Comparison of ENCODE assay signal across 17 mouse cellular contexts in the genomic region with DNA sequence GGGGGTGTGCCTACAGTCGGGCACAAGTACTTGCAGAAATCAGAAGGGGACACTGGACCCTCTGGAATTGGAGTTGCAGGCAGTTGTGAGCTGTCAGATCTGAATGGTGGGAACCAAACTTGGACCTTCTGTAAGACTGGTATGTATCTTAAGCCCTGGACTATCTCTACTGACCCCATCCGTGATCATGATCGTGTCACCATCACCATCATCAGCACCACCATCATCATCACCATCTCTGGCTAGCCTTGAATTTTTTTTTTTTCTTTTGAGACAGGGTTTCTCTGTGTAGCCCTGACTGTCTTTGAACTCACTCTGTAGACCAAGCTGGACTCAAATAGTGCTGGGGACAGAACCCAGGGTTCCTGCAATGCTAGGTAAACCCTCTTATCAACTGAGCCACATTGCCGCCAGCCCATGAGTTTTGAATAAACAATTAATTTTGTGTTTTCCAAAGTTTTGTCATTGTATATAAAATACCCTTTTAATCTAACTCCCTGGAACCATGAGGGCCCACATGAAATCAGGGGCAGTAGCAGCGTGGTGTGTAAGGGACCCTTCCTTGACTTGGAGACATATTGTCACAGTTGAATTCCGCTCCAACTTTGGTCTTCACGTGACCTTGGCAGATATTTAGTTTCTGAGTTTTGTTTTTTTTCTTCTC. TPM values are rescaled to one million over a fixed set of nuclear protein-coding genes. Genes with fewer than 3 reads are reported as not detected.
A peak's percentile ranks its signal among the peaks of the same experiment; 100 is the strongest.
DNase-seq lines count a peak whose midpoint lies in the region; ATAC-seq and TF ChIP-seq lines count a peak whose summit lies in the region.
"Had no signal": no experiment of that assay in that cellular context is flagged by ENCODE, and none has a peak within 500 bp of the region (broad histone marks: within the 10 kb centered on the region; RNA-seq: fewer than 3 reads in every experiment).

No protein-coding gene starts in this region.

- peak overlapping the region; percentile 67; the same call in 1 of the 2 replicates for H3K27ac ChIP-seq in heart, embryonic 10.5 days
- peak overlapping the region; percentile 40; the same call in 1 of the 2 replicates for H3K27ac ChIP-seq in kidney, embryonic 16.5 days (ENCODE audit: low read length)
- peak overlapping the region; percentile 71 for H3K27ac ChIP-seq in bone marrow, adult 2 months (ENCODE audit: control insufficient read depth, insufficient read depth, low read depth, low read length, poor library complexity)
- H3K27ac ChIP-seq in liver, embryonic 14.5 days: peak overlapping the region; percentile 95
- no peak overlapping the region for H3K27ac ChIP-seq in neural tube, embryonic 15.5 days (replicated peaks)

- peak; percentile 54; the same call in 1 of the 2 replicates for TF ChIP-seq EP300 in liver, embryonic 14.5 days (IDR thresholded peaks at IDR 0.05; ENCODE audit: low read depth)

- H3K9me3 ChIP-seq in heart, embryonic 10.5 days: no peaks in the 10 kb centered on the region
- no peaks in the 10 kb centered on the region for H3K9me3 ChIP-seq in kidney, embryonic 16.5 days (ENCODE audit: low read length)
- H3K9me3 ChIP-seq in liver, embryonic 14.5 days (ENCODE audit: control insufficient read depth, low read length): no peaks in the 10 kb centered on the region; the same call in 1 of the 2 replicates
- H3K9me3 ChIP-seq in neural tube, embryonic 15.5 days (replicated peaks): no peaks in the 10 kb centered on the region

- H3K27me3 ChIP-seq in heart, embryonic 10.5 days (ENCODE audit: insufficient read depth, poor library complexity, severe bottlenecking): no peaks in the 10 kb centered on the region
- H3K27me3 ChIP-seq in kidney, embryonic 16.5 days (ENCODE audit: insufficient read depth, low read length): no peaks in the 10 kb centered on the region
- H3K27me3 ChIP-seq in liver, embryonic 14.5 days (ENCODE audit: control insufficient read depth, insufficient read depth, low read length): no peaks in the 10 kb centered on the region
- no peaks in the 10 kb centered on the region for H3K27me3 ChIP-seq in neural tube, embryonic 15.5 days (replicated peaks)

- no peak overlapping the region for H3K4me3 ChIP-seq in heart, embryonic 10.5 days
- H3K4me3 ChIP-seq in kidney, embryonic 16.5 days (ENCODE audit: low read length): no peak overlapping the region
- H3K4me3 ChIP-seq in bone marrow, adult 2 months (replicated peaks; ENCODE audit: control insufficient read depth, low read depth, low read length): no peak overlapping the region
- peak overlapping the region in 1 of 2 experiments; percentile 16; a peak in 1 of 4 replicates for H3K4me3 ChIP-seq in liver, embryonic 14.5 days (ENCODE audit: insufficient read depth in 1 of 2, low read depth in 2 of 2, low read length in 2 of 2)
- H3K4me3 ChIP-seq in neural tube, embryonic 15.5 days (replicated peaks): no peak overlapping the region

- no peaks in the 10 kb centered on the region for H3K36me3 ChIP-seq in heart, embryonic 10.5 days
- H3K36me3 ChIP-seq in kidney, embryonic 16.5 days (ENCODE audit: insufficient read depth, low read length): no peaks in the 10 kb centered on the region
- H3K36me3 ChIP-seq in liver, embryonic 14.5 days (replicated peaks; ENCODE audit: control insufficient read depth, insufficient read depth, low read depth): no peaks in the 10 kb centered on the region
- no peaks in the 10 kb centered on the region for H3K36me3 ChIP-seq in neural tube, embryonic 15.5 days

- peaks cover 17% of the 10 kb centered on the region for H3K4me1 ChIP-seq in heart, embryonic 10.5 days
- peaks cover 12% of the 10 kb centered on the region for H3K4me1 ChIP-seq in kidney, embryonic 16.5 days (ENCODE audit: insufficient read depth, low read length)
- H3K4me1 ChIP-seq in bone marrow, adult 2 months (ENCODE audit: control insufficient read depth, insufficient read depth, low read length): peaks cover 9% of the 10 kb centered on the region
- H3K4me1 ChIP-seq in liver, embryonic 14.5 days (replicated peaks; ENCODE audit: control insufficient read depth in 2 of 2, insufficient read depth in 2 of 2, low read length in 1 of 2): peaks cover 61 to 72% of the 10 kb centered on the region in 2 experiments
- H3K4me1 ChIP-seq in neural tube, embryonic 15.5 days: peaks cover 9% of the 10 kb centered on the region

- 71% methylated on average over 7 of the region's 7 CpGs for WGBS in heart, embryonic 10.5 days
- 66% methylated on average over 7 of the region's 7 CpGs for WGBS in kidney, embryonic 16.5 days
- 50% methylated on average over 7 of the region's 7 CpGs for WGBS in bone marrow, adult 2 months
- WGBS in liver, embryonic 14.5 days (ENCODE audit: insufficient replicate concordance): 37% methylated on average over 7 of the region's 7 CpGs
- 89% methylated on average over 7 of the region's 7 CpGs for WGBS in neural tube, embryonic 15.5 days

- no peak for TF ChIP-seq CTCF in bone marrow, adult 2 months (IDR thresholded peaks at IDR 0.05; ENCODE audit: control insufficient read depth, insufficient read depth, low read length)
- TF ChIP-seq CTCF in liver, embryonic 14.5 days (IDR thresholded peaks at IDR 0.05; ENCODE audit: low read depth): no peak

- peak overlapping the region; percentile 51 for H3K4me2 ChIP-seq in kidney, embryonic 16.5 days (replicated peaks; ENCODE audit: low read depth, low read length)
- peak overlapping the region; percentile 68 for H3K4me2 ChIP-seq in liver, embryonic 14.5 days (ENCODE audit: low read depth)
- no peak overlapping the region for H3K4me2 ChIP-seq in neural tube, embryonic 15.5 days

- ATAC-seq in kidney, embryonic 16.5 days (ENCODE audit: low FRiP score, low TSS enrichment): no peak
- no peak for ATAC-seq in liver, embryonic 14.5 days (ENCODE audit: insufficient read depth)
- ATAC-seq in neural tube, embryonic 15.5 days (ENCODE audit: low FRiP score): no peak
- ATAC-seq: forebrain, embryonic 16.5 days had no signal

- DNase-seq in heart, embryonic 10.5 days (ENCODE audit: low spot score): no peak
- no peak for DNase-seq in heart, postnatal 10 days
- no peak for DNase-seq in kidney, postnatal 36 days
- no peak for DNase-seq in liver, embryonic 14.5 days (ENCODE audit: low read depth in 3 of 3, low spot score in 3 of 3)
- DNase-seq in right cerebral cortex, postnatal 14 days: no peak
- DNase-seq: cerebellum, postnatal 10 days; kidney, adult 11 months had no signal

- TF ChIP-seq POLR2A in bone marrow, adult 2 months (IDR thresholded peaks at IDR 0.05; ENCODE audit: borderline replicate concordance, control insufficient read depth, low read depth, low read length): no peak

- intact Hi-C loops in heart, postnatal 10 days (cut with DNase I): no loop called here

- no peak overlapping the region for H3K9ac ChIP-seq in kidney, embryonic 16.5 days (replicated peaks; ENCODE audit: low read length)
- H3K9ac ChIP-seq in liver, embryonic 14.5 days (replicated peaks): peak overlapping the region; percentile 74
- no peak overlapping the region for H3K9ac ChIP-seq in neural tube, embryonic 15.5 days (replicated peaks)

RNA-seq across cellular contexts. Expression of a gene that starts 11.6 kb away (rescaled TPM):
- 28.7 and 31.4 TPM in 2 replicates for polyA plus RNA-seq in heart, embryonic 10.5 days (2016; fragmentation: Nextera tagmentation; extraction: Ambion mirVana)
- 10 to 100 TPM; 40.6 to 51.5 TPM for total RNA-seq in heart, postnatal 10 days (2021)
- 12.5 and 14.5 TPM in 2 replicates for polyA plus RNA-seq in kidney, embryonic 16.5 days (2015; fragmentation: Nextera tagmentation; extraction: Ambion mirVana)
- 172 and 208 TPM in 2 replicates for polyA plus RNA-seq in bone marrow, adult 2 months (2011; ENCODE audit: insufficient read depth, insufficient read length, low replicate concordance, missing spikeins)
- polyA plus RNA-seq in liver, embryonic 14.5 days (2012; rRNA removed): 61.4 and 64.5 TPM in 2 replicates
- polyA plus RNA-seq in liver, embryonic 14.5 days (2014; fragmentation: Nextera tagmentation; extraction: Ambion mirVana): 60.4 and 69.9 TPM in 2 replicates
- polyA plus RNA-seq in neural tube, embryonic 15.5 days (2015; fragmentation: Nextera tagmentation; extraction: Ambion mirVana): 9.0 and 15.8 TPM in 2 replicates

RNA-seq across cellular contexts. Expression of a gene that starts 47.3 kb away (rescaled TPM):
- polyA plus RNA-seq in heart, embryonic 10.5 days (2016; fragmentation: Nextera tagmentation; extraction: Ambion mirVana): not detected in 2 replicates
- total RNA-seq in heart, postnatal 10 days (2021): not detected
- not detected in 2 replicates for polyA plus RNA-seq in kidney, embryonic 16.5 days (2015; fragmentation: Nextera tagmentation; extraction: Ambion mirVana)
- polyA plus RNA-seq in bone marrow, adult 2 months (2011; ENCODE audit: insufficient read depth, insufficient read length, low replicate concordance, missing spikeins): 0.65 TPM in 1 of 2 replicates, not detected in the other
- not detected in 2 replicates for polyA plus RNA-seq in liver, embryonic 14.5 days (2012; rRNA removed)
- not detected in 2 replicates for polyA plus RNA-seq in liver, embryonic 14.5 days (2014; fragmentation: Nextera tagmentation; extraction: Ambion mirVana)
- not detected in 2 replicates for polyA plus RNA-seq in neural tube, embryonic 15.5 days (2015; fragmentation: Nextera tagmentation; extraction: Ambion mirVana)
- total RNA-seq: layer of hippocampus, adult 8-10 months; left cerebral cortex, postnatal 36 days; megakaryocyte progenitor cell, adult 5-6 weeks had no signal
- polyA plus RNA-seq: brain, embryonic 14.5 days; embryonic facial prominence, embryonic 11.5 days; forebrain, embryonic 16.5 days; gonadal fat pad, adult 2 months had no signal

RNA-seq across cellular contexts. Expression of a gene that starts 47.4 kb away (rescaled TPM):
- 13.6 and 14.4 TPM in 2 replicates for polyA plus RNA-seq in heart, embryonic 10.5 days (2016; fragmentation: Nextera tagmentation; extraction: Ambion mirVana)
- 10 to 100 TPM; 15.4 to 16.2 TPM for total RNA-seq in heart, postnatal 10 days (2021)
- 16.7 and 19.1 TPM in 2 replicates for polyA plus RNA-seq in kidney, embryonic 16.5 days (2015; fragmentation: Nextera tagmentation; extraction: Ambion mirVana)
- polyA plus RNA-seq in bone marrow, adult 2 months (2011; ENCODE audit: insufficient read depth, insufficient read length, low replicate concordance, missing spikeins): 4.1 and 9.9 TPM in 2 replicates
- polyA plus RNA-seq in liver, embryonic 14.5 days (2012; rRNA removed): 3.3 and 3.6 TPM in 2 replicates
- polyA plus RNA-seq in liver, embryonic 14.5 days (2014; fragmentation: Nextera tagmentation; extraction: Ambion mirVana): 2.3 and 2.9 TPM in 2 replicates
- 25.7 and 29.4 TPM in 2 replicates for polyA plus RNA-seq in neural tube, embryonic 15.5 days (2015; fragmentation: Nextera tagmentation; extraction: Ambion mirVana)

RNA-seq across cellular contexts. Expression of a gene that starts 50.0 kb away (rescaled TPM):
- 1.3 and 1.5 TPM in 2 replicates for polyA plus RNA-seq in heart, embryonic 10.5 days (2016; fragmentation: Nextera tagmentation; extraction: Ambion mirVana)
- total RNA-seq in heart, postnatal 10 days (2021): not detected
- polyA plus RNA-seq in kidney, embryonic 16.5 days (2015; fragmentation: Nextera tagmentation; extraction: Ambion mirVana): 0.79 and 0.89 TPM in 2 replicates
- polyA plus RNA-seq in bone marrow, adult 2 months (2011; ENCODE audit: insufficient read depth, insufficient read length, low replicate concordance, missing spikeins): not detected in 2 replicates
- polyA plus RNA-seq in liver, embryonic 14.5 days (2012; rRNA removed): 0.09 TPM in 1 of 2 replicates, not detected in the other
- not detected in 2 replicates for polyA plus RNA-seq in liver, embryonic 14.5 days (2014; fragmentation: Nextera tagmentation; extraction: Ambion mirVana)
- polyA plus RNA-seq in neural tube, embryonic 15.5 days (2015; fragmentation: Nextera tagmentation; extraction: Ambion mirVana): 1.2 and 1.5 TPM in 2 replicates
- total RNA-seq: layer of hippocampus, adult 8-10 months; left cerebral cortex, postnatal 36 days; megakaryocyte progenitor cell, adult 5-6 weeks had no signal
